Mouse (Mus musculus): ENCODE results near the gene Tulp4.
"Not testable (repeated sequence)": the region's sequence is repeated elsewhere in the genome, so short reads cannot be mapped to it uniquely, and the experiment has no call there.

DNA sequence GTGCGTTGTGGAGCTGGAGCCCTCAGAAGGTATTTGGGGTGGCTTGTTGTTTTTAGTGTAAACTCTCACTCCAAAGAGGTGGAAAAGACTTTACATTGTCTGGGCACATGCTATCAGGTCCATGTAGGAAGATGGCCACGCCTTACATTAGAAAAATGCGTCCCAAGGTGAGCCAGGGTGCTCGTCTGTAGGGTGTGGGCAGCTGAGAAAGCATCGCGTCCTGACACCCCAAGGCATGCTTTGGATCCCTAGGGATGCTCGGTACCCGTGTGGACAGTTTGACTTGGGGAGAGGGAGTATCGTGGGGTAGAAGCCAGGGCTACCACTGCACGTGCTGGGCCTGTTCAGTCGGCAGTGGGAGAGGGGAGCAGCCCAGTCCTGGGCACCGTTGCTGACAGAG lies 182.8 kb downstream of the Tulp4 start:
- TF ChIP-seq CTCF (IDR thresholded peaks at IDR 0.05; ENCODE audit: borderline replicate concordance, control insufficient read depth, extremely low read depth, insufficient read depth, low read length, poor library complexity); POLR2A (IDR thresholded peaks at IDR 0.05; ENCODE audit: control insufficient read depth, extremely low read depth, insufficient read depth, low read length, poor library complexity): not testable (repeated sequence)
